Mouse (Mus musculus) cerebellum, postnatal 4 days (tissue): ENCODE measurements around the gene Spef2.
"Not testable (repeated sequence)": the region's sequence is repeated elsewhere in the genome, so short reads cannot be mapped to it uniquely, and the experiment has no call there.

Experiments
- DNase-seq, 2 experiments: peaks; one replicate each; pipeline ENCODE4 v3.0.0; 2022; ENCODE audit warnings: low spot score in 2 of 2, mixed read lengths in 1 of 2

Gene Spef2

GRCm38 (mm10) chr15:9668575-9668974 is 80.1 kb downstream of the Spef2 start:
- no peak for DNase-seq

- not testable (repeated sequence) for DNase-seq
These were observed 83.7 kb downstream of the Spef2 start for GRCm38 (mm10) chr15:9664948-9665347.

GRCm38 (mm10) chr15:9661215-9661614 is 87.5 kb downstream of the Spef2 start:
- no peak for DNase-seq

- DNase-seq, result no peak
These were observed 114.2 kb downstream of the Spef2 start for GRCm38 (mm10) chr15:9634471-9634870.

- DNase-seq, result no peak
These were observed 117.0 kb downstream of the Spef2 start for GRCm38 (mm10) chr15:9631657-9632056.

GRCm38 (mm10) chr15:9629660-9630059 is 119.0 kb downstream of the Spef2 start:
- no peak for DNase-seq

- no peak for DNase-seq
These were observed 124.0 kb downstream of the Spef2 start for GRCm38 (mm10) chr15:9624619-9625018.

GRCm38 (mm10) chr15:9608177-9608576 is 140.5 kb downstream of the Spef2 start:
- DNase-seq, result no peak

- no peak for DNase-seq
These were observed 148.6 kb downstream of the Spef2 start for GRCm38 (mm10) chr15:9600088-9600455.

- no peak for DNase-seq
These were observed 149.1 kb downstream of the Spef2 start for GRCm38 (mm10) chr15:9599382-9600087.

GRCm38 (mm10) chr15:9596298-9597060 is 152.2 kb downstream of the Spef2 start:
- DNase-seq, result no peak

GRCm38 (mm10) chr15:9589939-9590338 is 158.7 kb downstream of the Spef2 start:
- DNase-seq, result no peak

- no peak for DNase-seq
These were observed 168.0 kb downstream of the Spef2 start for GRCm38 (mm10) chr15:9580470-9581280.

- DNase-seq, result no peak
These were observed 171.4 kb downstream of the Spef2 start for GRCm38 (mm10) chr15:9577303-9577702.

- DNase-seq, result no peak
These were observed 173.9 kb downstream of the Spef2 start for GRCm38 (mm10) chr15:9574796-9575195.

- no peak for DNase-seq
These were observed 175.3 kb downstream of the Spef2 start for GRCm38 (mm10) chr15:9573361-9573760.

GRCm38 (mm10) chr15:9572664-9573063 is 176.0 kb downstream of the Spef2 start:
- no peak for DNase-seq

GRCm38 (mm10) chr15:9571896-9572295 is 176.8 kb downstream of the Spef2 start:
- no peak for DNase-seq

- no peak for DNase-seq
These were observed 181.4 kb downstream of the Spef2 start for GRCm38 (mm10) chr15:9567316-9567715.

- no peak for DNase-seq
These were observed 183.3 kb downstream of the Spef2 start for GRCm38 (mm10) chr15:9565396-9565795.

- no peak for DNase-seq
These were observed 184.5 kb downstream of the Spef2 start for GRCm38 (mm10) chr15:9564156-9564555.

GRCm38 (mm10) chr15:9557264-9557663 is 191.4 kb downstream of the Spef2 start:
- not testable (repeated sequence) for DNase-seq
